Mouse (Mus musculus) thymus, postnatal 14 days (tissue): ENCODE measurements around the gene Gfpt2.

ENCODE experiments used
- DNase-seq: peaks from one replicate; pipeline ENCODE4 v3.0.0; 2021

Gfpt2 gene

DNA sequence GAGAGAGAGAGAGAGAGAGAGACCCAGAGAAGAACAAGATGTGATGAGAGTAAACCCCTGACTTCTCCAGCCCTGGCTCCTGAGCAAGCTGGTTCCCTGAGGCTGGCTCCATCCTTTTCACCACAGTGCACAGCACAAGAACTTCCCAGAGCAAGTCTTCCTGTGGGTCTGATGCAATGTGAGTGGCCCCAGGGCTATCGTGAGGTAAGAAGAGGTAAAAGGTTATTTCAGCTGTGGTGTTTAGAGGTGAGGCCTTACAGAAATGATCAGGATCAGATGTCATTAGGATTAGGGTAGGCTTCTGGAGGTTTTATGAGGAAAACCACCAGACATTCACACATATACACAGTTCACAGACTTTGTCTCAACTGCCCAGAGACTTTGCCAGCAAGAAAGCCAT lies 47.9 kb downstream of the Gfpt2 start:
- DNase-seq, result no peak

GRCm38 (mm10) chr11:49842718-49843117 lies 48.7 kb downstream of the Gfpt2 start:
- peak; percentile 30 for DNase-seq

DNA sequence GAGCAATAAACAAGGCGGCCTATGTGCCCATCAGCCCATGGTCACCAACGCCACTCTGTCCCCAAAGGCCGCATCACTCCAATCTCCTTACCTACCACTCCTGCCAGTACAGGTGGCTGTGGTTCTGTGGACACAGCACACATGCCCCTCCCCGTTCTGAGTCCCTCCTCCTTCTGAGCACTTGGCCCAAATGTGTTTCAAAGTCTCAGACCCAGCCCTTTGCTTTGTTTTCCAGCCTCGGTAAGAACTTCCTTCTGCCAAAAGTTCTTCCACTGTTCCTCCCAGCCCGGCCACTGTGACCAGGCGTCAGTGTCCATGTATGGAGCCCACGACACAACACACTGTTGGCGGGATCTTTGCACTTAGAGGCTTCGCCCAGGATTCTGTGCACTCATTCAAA lies 50.3 kb downstream of the Gfpt2 start:
- no peak for DNase-seq

- DNase-seq, result peak; percentile 74
These were observed 51.0 kb downstream of the Gfpt2 start for GRCm38 (mm10) chr11:49844969-49845368.

- DNase-seq, result no peak
These were observed 52.0 kb downstream of the Gfpt2 start for GRCm38 (mm10) chr11:49845958-49846357.

GRCm38 (mm10) chr11:49846401-49847070 lies 52.6 kb downstream of the Gfpt2 start, which contains the start of gene Mapk9:
Gene Mapk9 (plus strand): TSS chr11:49846751.
- peak; percentile 99 for DNase-seq

DNA sequence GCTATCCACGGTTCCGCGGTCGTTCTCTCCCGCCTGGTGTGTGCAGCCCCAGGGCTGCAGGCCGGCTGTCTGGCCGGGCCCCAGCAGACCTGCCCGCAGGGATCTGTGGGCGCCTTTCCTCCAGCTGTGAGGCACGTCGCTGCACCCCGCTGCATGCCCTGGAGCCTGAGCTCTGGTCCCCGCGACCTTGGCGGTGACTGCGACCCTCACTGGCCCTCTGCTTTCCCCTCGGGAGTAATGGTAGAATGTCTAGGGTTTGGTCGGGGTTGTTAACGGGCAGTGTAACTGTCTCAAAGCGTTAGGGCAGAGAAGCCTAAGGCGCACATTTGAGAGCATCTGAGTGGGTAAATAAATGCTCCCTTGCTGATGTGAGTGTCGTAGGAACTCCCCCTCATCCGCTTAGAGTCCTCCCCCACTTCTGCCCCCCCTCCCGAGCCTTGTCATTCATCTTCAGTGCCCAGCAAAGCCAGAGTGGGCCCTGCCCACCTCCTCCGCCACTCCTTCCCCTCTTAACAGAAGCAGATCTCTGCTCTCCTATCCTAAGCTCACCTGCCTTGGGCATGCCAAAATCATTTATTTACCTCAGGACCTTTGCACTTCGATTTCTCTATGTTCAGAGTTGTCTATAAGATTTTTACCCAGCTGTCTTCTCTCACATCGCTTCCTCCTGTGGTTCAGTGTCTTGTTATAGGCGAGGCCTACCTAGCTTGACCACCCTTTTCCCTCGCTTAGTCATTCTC lies 53.3 kb downstream of the Gfpt2 start:
- DNase-seq, result peak; percentile 33

DNA sequence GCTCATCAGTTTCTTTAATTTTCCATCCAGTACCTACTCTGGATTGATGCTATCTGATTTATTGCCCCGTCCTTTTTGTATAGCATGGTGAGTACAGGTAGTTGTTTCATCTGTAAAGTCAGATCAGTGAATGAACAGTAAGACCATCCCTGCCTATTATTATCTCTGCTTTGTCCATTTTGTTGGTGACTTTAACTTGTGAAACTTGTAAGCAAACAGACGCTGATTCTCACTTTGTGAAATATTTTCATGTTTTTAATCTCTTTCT lies 53.8 kb downstream of the Gfpt2 start:
- no peak for DNase-seq

DNA sequence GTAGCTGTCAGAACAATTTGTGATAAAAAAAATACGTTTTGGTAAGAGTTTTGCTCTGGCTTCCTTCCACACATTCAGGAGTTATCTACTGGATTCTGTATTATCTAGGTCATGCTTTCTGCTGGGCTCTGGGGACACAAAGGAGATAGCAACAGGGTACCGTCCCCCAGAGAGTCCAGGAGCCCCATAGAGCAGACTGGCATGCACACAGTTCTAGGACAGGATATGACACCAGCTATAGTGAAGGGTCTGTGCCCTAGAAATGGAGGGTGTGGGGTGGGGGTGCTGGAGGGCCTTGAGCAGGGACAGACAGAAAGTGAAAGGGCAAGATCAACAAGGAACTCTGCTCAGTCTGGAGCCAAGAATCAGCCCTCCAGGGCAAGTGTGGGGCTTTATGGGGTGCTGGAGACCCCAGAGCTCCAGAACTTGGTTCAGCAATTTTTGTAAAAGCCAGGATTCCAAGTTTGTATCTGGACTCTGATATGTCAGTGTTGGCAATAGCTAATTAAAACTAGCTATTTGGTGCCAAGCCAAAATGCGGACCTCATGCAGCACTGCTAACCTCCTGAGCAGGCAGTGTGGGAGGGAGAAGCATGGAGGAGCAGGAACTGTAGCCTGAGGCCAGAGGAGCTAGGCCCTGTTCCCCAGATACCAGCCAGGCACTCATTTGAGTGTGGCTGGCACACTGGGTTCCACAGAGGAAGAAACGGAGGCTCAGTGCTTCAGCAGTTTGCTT lies 54.3 kb downstream of the Gfpt2 start:
- DNase-seq, result peak; percentile 23

DNA sequence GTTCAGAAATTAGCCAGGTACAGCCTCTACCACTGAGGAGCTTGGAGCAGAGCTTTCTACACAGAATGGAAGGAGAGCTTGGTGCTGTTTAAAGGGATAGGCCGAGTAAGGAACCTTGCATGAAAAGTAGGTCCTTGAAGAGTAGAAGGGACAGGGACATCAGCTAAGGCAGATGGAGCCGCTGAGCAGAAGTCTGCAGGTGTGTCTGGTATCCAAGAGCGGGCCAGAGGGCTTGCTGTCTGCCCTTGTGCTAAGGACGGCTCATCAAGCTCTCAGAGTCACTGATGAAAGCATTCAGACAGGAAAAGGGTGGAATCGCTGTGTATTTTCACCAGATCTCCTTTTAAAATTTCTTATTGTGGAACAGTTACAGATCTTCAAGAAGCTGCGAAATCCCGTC lies 56.4 kb downstream of the Gfpt2 start:
- DNase-seq, result no peak

DNA sequence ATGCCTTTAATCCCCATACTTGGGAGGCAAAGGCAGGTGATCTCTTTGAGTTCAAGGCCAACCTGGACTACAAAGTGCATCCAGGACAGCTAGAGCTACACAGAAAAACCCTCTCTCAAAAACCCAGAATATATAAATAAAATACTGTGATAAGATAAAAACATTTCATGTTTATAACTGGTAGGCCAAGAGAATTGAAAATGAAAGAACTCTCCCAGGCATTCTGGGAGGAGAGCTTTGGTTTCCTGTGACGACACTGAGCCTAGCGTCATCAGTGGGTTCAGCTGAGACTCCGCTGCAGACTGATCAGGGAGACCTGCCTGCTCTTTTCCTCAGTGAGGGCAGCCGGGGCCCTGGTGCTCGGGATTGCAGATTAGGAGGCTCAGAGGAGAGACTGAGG lies 61.2 kb downstream of the Gfpt2 start:
- DNase-seq, result no peak

DNA sequence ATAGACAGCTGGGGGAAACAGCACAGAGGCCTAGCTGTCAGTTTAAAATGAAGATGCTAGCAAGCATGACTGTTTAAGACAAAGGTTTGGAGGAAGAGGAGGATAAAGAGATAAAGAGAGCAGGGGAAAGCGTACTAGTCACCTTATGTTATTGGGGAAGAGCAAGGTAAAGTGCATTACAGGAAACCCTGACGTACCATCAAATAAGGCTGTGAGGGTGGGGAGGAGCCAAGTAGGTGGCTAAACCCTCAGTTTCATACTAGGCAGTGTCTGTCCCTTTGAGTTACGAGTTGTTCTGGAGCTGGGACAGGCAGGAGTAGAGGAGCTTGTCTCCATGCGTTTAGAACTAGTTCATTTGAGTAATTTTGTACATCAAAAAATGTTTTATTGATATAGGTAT lies 67.2 kb downstream of the Gfpt2 start:
- DNase-seq, result no peak

DNA sequence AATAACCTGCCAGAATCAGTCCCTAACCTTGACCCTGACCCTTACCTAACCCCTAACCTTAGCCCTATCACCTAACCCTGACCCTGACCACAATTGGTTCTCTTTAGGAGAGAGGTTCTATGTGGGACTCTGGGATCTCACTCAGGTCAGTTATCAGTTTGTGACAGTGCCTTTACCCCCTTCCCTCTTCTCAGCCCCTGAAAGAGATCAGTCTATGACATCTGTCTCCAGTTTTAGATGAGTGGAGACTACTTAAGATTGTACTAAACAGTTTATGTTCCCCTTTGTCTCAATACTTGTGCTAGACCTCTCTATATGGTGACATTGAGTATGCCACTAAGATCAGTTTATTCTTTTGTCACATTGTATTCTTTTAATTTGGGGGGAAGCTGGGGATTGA lies 69.9 kb downstream of the Gfpt2 start:
- no peak for DNase-seq

DNA sequence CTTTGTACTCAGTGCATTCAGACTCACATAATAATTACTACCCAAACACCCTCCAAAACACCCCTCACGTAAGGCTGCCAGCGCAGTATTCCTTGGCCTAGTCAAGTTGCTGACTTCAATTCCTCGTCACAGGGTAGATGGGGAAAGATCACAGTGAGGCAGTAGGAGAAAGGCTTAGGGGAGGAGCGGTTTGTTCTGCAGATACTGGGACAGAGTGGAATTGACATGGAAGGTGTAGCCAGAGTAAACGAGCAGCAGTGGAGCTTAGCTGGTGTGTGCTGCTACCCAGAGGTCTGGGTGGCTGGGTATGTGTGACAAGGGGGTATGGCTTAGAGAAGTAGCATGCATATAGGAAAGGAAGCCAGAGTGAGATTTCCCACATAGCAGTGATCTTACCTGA lies 73.3 kb downstream of the Gfpt2 start:
- no peak for DNase-seq

DNA sequence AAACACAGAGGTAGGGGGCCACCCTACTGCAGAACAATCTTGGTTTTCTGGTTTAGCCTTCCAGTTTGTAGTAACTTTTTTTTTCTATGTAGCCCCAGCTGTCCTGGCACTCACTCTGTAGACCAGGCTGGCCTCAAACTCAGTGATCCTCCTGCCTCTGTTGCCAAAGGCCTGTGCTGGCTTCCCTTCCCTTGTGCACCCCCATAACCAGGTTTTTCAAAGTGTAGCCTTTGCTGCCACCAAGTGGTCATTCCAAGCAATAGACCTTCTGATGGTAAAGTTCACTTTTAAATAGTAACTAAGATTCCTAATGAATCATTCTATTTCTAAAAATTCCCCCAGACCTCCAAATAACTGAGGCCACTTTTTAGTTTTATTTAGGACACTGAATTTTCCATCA lies 75.8 kb downstream of the Gfpt2 start:
- peak; percentile 68 for DNase-seq

DNA sequence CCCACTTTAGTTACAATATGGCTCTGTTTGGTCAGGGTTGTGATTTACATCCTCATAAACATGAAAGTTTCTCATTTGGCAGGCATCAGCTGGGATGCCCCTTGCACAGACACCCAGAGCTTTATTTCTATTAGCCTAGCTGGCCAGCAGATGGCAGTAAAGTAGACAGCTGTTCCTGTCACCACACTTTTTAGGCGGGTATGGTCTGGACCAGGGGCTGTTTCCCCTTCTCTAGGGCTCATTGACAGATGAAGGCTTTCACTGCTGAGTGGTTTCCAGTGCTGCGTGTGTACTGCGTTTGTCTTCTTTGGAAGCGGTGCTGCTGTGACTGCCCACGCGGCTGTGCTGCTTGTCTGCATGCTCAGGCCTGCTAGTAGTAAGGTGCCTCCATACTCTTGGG lies 77.9 kb downstream of the Gfpt2 start:
- DNase-seq, result peak; percentile 49

- DNase-seq, result no peak
These were observed 78.8 kb downstream of the Gfpt2 start for GRCm38 (mm10) chr11:49872779-49873178.

GRCm38 (mm10) chr11:49876948-49877817 lies 83.2 kb downstream of the Gfpt2 start:
- no peak for DNase-seq

GRCm38 (mm10) chr11:49879950-49880642 lies 86.1 kb downstream of the Gfpt2 start:
- no peak for DNase-seq

DNA sequence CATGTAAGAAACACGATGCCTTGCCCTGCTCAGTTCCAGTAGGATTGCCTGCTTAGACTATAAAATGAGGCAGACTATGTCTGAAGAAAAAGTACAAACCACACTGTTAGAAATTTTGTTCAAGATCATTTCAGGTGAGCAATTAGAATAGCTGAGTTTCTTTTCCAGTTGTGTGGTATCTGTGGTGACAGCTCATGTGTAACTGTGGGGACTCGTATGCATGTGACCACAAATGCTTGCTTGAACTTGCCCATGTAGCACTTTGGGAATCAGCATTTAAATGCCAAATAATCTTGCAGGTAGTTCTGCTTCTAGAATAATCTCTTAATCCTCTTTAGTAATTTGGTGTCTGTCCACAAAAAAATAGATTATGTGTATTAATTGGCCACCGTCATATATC lies 89.4 kb downstream of the Gfpt2 start:
- DNase-seq, result no peak
